Mouse (Mus musculus) liver, postnatal 0 days (tissue): ENCODE data around the gene Lrch2. TPM values are rescaled to one million over a fixed set of nuclear protein-coding genes. Genes with fewer than 3 reads are reported as not detected.
"Not testable (repeated sequence)": the region's sequence is repeated elsewhere in the genome, so short reads cannot be mapped to it uniquely, and the experiment has no call there.

Experiments
- ATAC-seq: fragments of 200-750 bp; cut with Nextera tagmentation; 2 replicates; pipeline ENCODE4 v1.8.0; 2017; ENCODE audit warnings: mild to moderate bottlenecking, moderate library complexity
- DNase-seq: peaks from one replicate; pipeline ENCODE4 v3.0.0-alpha.2; 2016
- H3K27ac ChIP-seq: fragments of 300-500 bp; sonication (generic); 2 replicates; pipeline ENCODE4 v1.5.1; 2014; ENCODE audit warnings: antibody characterized with exemption, moderate library complexity, mild to moderate bottlenecking, low read depth
- H3K27me3 ChIP-seq: fragments of 300-500 bp; sonication (generic); 2 replicates; pipeline ENCODE4 v1.6.1; 2014; ENCODE audit warnings: low read length, control low read depth, mixed read lengths; ENCODE audit not compliant: insufficient read depth
- H3K36me3 ChIP-seq: fragments of 300-500 bp; sonication (generic); replicated peaks from 2 replicates; pipeline ENCODE4 v1.6.1; 2014; ENCODE audit warnings: mild to moderate bottlenecking, control low read depth, low read length, moderate library complexity, mixed read lengths; ENCODE audit not compliant: insufficient read depth
- H3K4me1 ChIP-seq: fragments of 300-500 bp; sonication (generic); 2 replicates; pipeline ENCODE4 v1.6.1; 2014; ENCODE audit warnings: antibody characterized with exemption, mild to moderate bottlenecking, control low read depth; ENCODE audit not compliant: insufficient read depth
- H3K4me2 ChIP-seq: fragments of 300-500 bp; sonication (generic); 2 replicates; pipeline ENCODE4 v1.6.1; 2014; ENCODE audit warnings: low read depth, mild to moderate bottlenecking, low read length, moderate library complexity, mixed read lengths
- H3K4me3 ChIP-seq: fragments of 300-500 bp; sonication (generic); 2 replicates; pipeline ENCODE4 v1.5.1; 2014; ENCODE audit warnings: low read depth, low read length
- H3K9ac ChIP-seq: fragments of 300-500 bp; sonication (generic); replicated peaks from 2 replicates; pipeline ENCODE4 v1.6.1; 2014; ENCODE audit warnings: mild to moderate bottlenecking, moderate library complexity
- H3K9me3 ChIP-seq: fragments of 300-500 bp; sonication (generic); 2 replicates; pipeline ENCODE4 v1.6.1; 2016; ENCODE audit warnings: mild to moderate bottlenecking, control low read depth, low read length, mixed read lengths
- CTCF ChIP-seq: sonication (generic); IDR thresholded peaks from 2 replicates; pipeline ENCODE4 v1.5.1; 2016; ENCODE audit warnings: antibody characterized with exemption, low read depth
- EP300 ChIP-seq: IDR thresholded peaks from 2 replicates; pipeline ENCODE4 v1.6.1; 2016; ENCODE audit warnings: antibody characterized with exemption, low read depth, mild to moderate bottlenecking
- WGBS: fragments of 180-500 bp; shearing (Covaris S2); extraction: QIAGEN DNeasy Blood & Tissue Kit; methylation state at CpG from one replicate; pipeline ENCODE4 v1.1.7; 2014; ENCODE audit not compliant: insufficient replicate concordance; 5-methylcytosine and 5-hydroxymethylcytosine counted together
- polyA plus RNA-seq: library from polyadenylated mRNA; unstranded; fragments of >200 nt; fragmentation: Nextera tagmentation; extraction: Ambion mirVana; gene quantifications from 2 replicates; pipeline ENCODE4 v1.2.1, GENCODE M21; 2015

Gene Lrch2
- 0.13 and 0.19 TPM in 2 replicates for polyA plus RNA-seq

GRCm38 (mm10) chrX:147553421-147554201 lies at the start of gene Lrch2:
TSS of gene Lrch2 (minus strand) at chrX:147554081.
- Histone ChIP-seq H3K9ac (no peak within 1 kb of the TSS), H3K27ac (no peak within 1 kb of the TSS), H3K36me3 (no peaks in the 10 kb centered on the region), H3K9me3 (no peaks in the 10 kb centered on the region), H3K27me3 (no peaks in the 10 kb centered on the region; the same call in 1 of the 2 replicates), H3K4me3 (peak within 1 kb of the TSS; percentile 32), H3K4me2 (peak within 1 kb of the TSS; percentile 59), H3K4me1 (no peaks in the 10 kb centered on the region)
- 17% methylated on average over 29 of the region's 50 CpGs for WGBS
- DNase-seq (peak; percentile 12), ATAC-seq (no peak)
- TF ChIP-seq CTCF (no peak), EP300 (no peak)

- TF ChIP-seq CTCF, result no peak
- no peak for TF ChIP-seq EP300
- Histone ChIP-seq H3K36me3 (no peaks in the 10 kb centered on the region), H3K27me3 (no peaks in the 10 kb centered on the region), H3K9ac (no peak overlapping the region), H3K4me3 (no peak overlapping the region), H3K27ac (no peak overlapping the region), H3K9me3 (no peaks in the 10 kb centered on the region), H3K4me1 (no peaks in the 10 kb centered on the region), H3K4me2 (no peak overlapping the region)
- WGBS, result 60% methylated on average over 11 of the region's 11 CpGs
- ATAC-seq (no peak), DNase-seq (no peak)
Measured at GRCm38 (mm10) chrX:147540934-147541870, 12.7 kb downstream of the Lrch2 start.

GRCm38 (mm10) chrX:147538377-147538776 lies 15.5 kb downstream of the Lrch2 start:
- no peaks in the 10 kb centered on the region for H3K27me3 ChIP-seq
- no peaks in the 10 kb centered on the region for H3K36me3 ChIP-seq
- ATAC-seq (no peak), DNase-seq (no peak)
- no peak overlapping the region for H3K4me2 ChIP-seq
- TF ChIP-seq EP300 (no peak), CTCF (no peak)
- no peak overlapping the region for H3K27ac ChIP-seq
- no peaks in the 10 kb centered on the region for H3K9me3 ChIP-seq
- no peaks in the 10 kb centered on the region for H3K4me1 ChIP-seq
- H3K4me3 ChIP-seq, result no peak overlapping the region
- no peak overlapping the region for H3K9ac ChIP-seq

- not testable (repeated sequence) for H3K27ac ChIP-seq, H3K27me3 ChIP-seq, DNase-seq, H3K9me3 ChIP-seq, H3K36me3 ChIP-seq, ATAC-seq, H3K4me3 ChIP-seq, H3K9ac ChIP-seq, H3K4me1 ChIP-seq, H3K4me2 ChIP-seq
- WGBS, result 82% methylated on average over 3 of the region's 3 CpGs
Measured at GRCm38 (mm10) chrX:147537117-147537516, 16.8 kb downstream of the Lrch2 start.

- Histone ChIP-seq H3K36me3 (no peaks in the 10 kb centered on the region), H3K9ac (no peak overlapping the region), H3K9me3 (no peaks in the 10 kb centered on the region), H3K4me2 (no peak overlapping the region), H3K27me3 (no peaks in the 10 kb centered on the region), H3K4me1 (no peaks in the 10 kb centered on the region), H3K4me3 (no peak overlapping the region), H3K27ac (no peak overlapping the region)
- DNase-seq, result no peak
- 65% methylated on average over 2 of the region's 2 CpGs for WGBS
- no peak for TF ChIP-seq EP300
- no peak for TF ChIP-seq CTCF
- ATAC-seq, result no peak
Measured at GRCm38 (mm10) chrX:147535616-147536015, 18.3 kb downstream of the Lrch2 start.

GRCm38 (mm10) chrX:147531675-147532074 lies 22.2 kb downstream of the Lrch2 start:
- DNase-seq (no peak), ATAC-seq (no peak)
- H3K4me2 ChIP-seq, result no peak overlapping the region
- TF ChIP-seq CTCF, result no peak
- no peak for TF ChIP-seq EP300
- H3K9ac ChIP-seq, result no peak overlapping the region
- no peaks in the 10 kb centered on the region for H3K4me1 ChIP-seq
- WGBS, result 66% methylated on average over 4 of the region's 4 CpGs
- H3K9me3 ChIP-seq, result no peaks in the 10 kb centered on the region
- no peak overlapping the region for H3K27ac ChIP-seq
- H3K4me3 ChIP-seq, result no peak overlapping the region
- no peaks in the 10 kb centered on the region for H3K36me3 ChIP-seq
- H3K27me3 ChIP-seq, result no peaks in the 10 kb centered on the region
